ENCODE assay signal across 25 mouse cellular contexts in the genomic region with DNA sequence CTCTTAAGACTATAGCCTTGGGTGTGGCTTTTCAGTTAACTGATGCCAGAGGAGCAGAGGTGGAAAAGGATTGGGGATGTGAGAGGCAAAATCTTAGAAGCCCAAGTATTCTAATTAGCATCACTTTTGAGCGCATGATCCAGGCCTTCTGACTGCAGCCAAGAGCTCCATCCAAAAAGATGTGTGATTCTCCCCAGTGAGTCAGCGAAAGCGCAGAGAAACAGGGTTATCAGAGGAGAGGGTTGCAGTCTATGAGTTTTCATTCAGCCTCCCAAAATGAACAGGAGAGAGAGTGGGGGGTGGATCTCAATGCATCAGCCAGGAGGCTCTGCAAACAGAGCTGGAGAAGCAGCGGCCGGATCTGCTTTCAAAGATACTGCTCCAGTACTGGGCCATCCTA. TPM values are rescaled to one million over a fixed set of nuclear protein-coding genes. Genes with fewer than 3 reads are reported as not detected.
"Had no signal": no experiment of that assay in that cellular context is flagged by ENCODE, and none has a peak within 500 bp of the region (broad histone marks: within the 10 kb centered on the region; RNA-seq: fewer than 3 reads in every experiment).

No protein-coding gene starts in this region.

- H3K4me3 ChIP-seq: kidney, embryonic 15.5 days; left cerebral cortex, adult 2 months; liver, embryonic 13.5 days; midbrain, embryonic 12.5 days; midbrain, embryonic 15.5 days; neural tube, embryonic 13.5 days; stomach, embryonic 15.5 days had no signal

- H3K27me3 ChIP-seq: liver, embryonic 13.5 days; midbrain, embryonic 15.5 days; neural tube, embryonic 13.5 days had no signal

- H3K36me3 ChIP-seq: kidney, embryonic 15.5 days; liver, embryonic 13.5 days; midbrain, embryonic 12.5 days; midbrain, embryonic 15.5 days; neural tube, embryonic 13.5 days; stomach, embryonic 15.5 days had no signal

- H3K27ac ChIP-seq: kidney, embryonic 15.5 days; left cerebral cortex, adult 2 months; liver, embryonic 13.5 days; midbrain, embryonic 12.5 days; midbrain, embryonic 15.5 days; neural tube, embryonic 13.5 days; stomach, embryonic 15.5 days had no signal

- DNase-seq: kidney, postnatal 10 days; kidney, postnatal 36 days; layer of hippocampus, postnatal 36 days; liver, embryonic 13.5 days; lung, adult 2 months; lung, postnatal 14 days; lung, postnatal 4 days; retina, postnatal 1 day; right cerebral cortex, postnatal 14 days; right cerebral cortex, postnatal 4 days; spleen, adult 18-20 months; thymus, adult 18-20 months; thymus, postnatal 36 days had no signal

- H3K9ac ChIP-seq: kidney, embryonic 15.5 days; liver, embryonic 13.5 days; midbrain, embryonic 12.5 days; midbrain, embryonic 15.5 days; neural tube, embryonic 13.5 days; stomach, embryonic 15.5 days had no signal

- H3K4me1 ChIP-seq: kidney, embryonic 15.5 days; liver, embryonic 13.5 days; midbrain, embryonic 12.5 days; midbrain, embryonic 15.5 days; neural tube, embryonic 13.5 days; stomach, embryonic 15.5 days had no signal

- H3K9me3 ChIP-seq: kidney, embryonic 15.5 days; liver, embryonic 13.5 days; midbrain, embryonic 12.5 days; midbrain, embryonic 15.5 days; neural tube, embryonic 13.5 days; stomach, embryonic 15.5 days had no signal

- ATAC-seq: midbrain, embryonic 15.5 days had no signal

- H3K4me2 ChIP-seq: kidney, embryonic 15.5 days; liver, embryonic 13.5 days; midbrain, embryonic 12.5 days; midbrain, embryonic 15.5 days; neural tube, embryonic 13.5 days; stomach, embryonic 15.5 days had no signal

RNA-seq across cellular contexts. Expression of gene Fgf16, which starts 45.1 kb away (rescaled TPM):
- total RNA-seq: liver, adult 2 months; megakaryocyte progenitor cell, adult 5-6 weeks had no signal
- polyA plus RNA-seq: limb, embryonic 11.5 days; liver, adult 2 months; liver, embryonic 13.5 days; liver, embryonic 16.5 days; lung, embryonic 16.5 days; midbrain, embryonic 12.5 days; midbrain, embryonic 15.5 days; neural tube, embryonic 13.5 days; testis, adult 2 months had no signal
